Mouse (Mus musculus): ENCODE results near the gene Slc7a8.

Slc7a8 gene

DNA sequence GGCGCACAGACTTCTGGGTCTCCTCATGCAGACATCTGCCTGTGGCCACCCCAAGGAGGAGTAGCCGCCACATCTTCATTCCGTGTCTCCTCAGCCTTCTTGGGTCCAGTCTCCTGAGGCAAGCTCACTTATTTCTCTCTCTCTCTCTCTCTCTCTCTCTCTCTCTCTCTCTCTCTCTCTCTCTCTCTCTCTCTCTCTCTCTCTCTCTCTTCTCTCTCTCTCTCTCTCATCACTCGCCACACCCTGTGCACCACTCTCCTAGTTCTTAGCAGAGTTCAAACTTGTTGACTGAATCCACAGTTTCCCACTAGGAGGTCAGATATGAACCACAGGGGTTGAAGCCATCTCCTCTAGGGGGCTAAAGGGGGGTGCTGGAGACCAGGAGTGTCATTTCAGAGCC lies 83.0 kb downstream of the Slc7a8 start, which contains the start of gene Gm29776:
Gene Gm29776 (minus strand): TSS at position 101 of the 400 bp plus-strand sequence.
- DNase-seq, result no peak

DNA sequence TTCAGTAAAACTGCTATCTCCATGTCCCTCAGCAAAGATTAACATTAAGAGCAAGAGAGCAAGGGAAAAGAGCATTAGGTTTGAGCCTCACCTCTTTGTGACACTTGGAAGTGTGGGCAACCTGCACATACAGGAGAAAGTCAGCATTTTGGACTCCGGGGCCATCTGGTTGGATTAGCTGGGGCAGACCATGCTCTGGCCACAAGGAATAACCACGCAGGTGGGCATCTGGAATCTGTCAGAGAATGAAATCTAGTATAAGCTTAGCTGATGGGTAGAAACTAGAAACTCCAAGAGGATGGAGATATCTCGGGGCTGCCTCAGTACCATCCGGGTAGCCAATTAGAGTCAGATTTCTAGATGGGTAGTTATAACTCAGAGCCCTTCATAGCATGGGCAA lies 85.0 kb downstream of the Slc7a8 start:
- DNase-seq, result no peak

DNA sequence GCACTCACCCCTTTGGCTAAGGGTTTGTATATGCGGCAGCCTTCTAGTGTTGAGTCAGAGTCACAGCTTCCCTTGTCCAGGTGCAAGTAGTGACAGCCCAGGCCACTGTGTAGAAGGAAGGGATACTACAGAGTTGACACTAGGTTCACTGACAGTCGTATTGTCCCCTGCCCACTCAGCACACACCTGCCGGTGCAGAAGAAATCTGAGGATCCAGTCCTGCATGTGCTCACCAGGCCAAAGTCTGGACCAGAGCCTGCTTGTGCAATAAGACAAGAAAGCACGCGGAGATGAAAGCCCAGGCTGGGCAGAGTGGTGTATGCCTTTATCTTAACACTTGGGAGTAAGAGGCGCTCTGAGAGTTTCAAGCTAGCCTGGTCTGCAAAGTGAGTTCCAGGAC lies 86.7 kb downstream of the Slc7a8 start:
- DNase-seq, result no peak

DNA sequence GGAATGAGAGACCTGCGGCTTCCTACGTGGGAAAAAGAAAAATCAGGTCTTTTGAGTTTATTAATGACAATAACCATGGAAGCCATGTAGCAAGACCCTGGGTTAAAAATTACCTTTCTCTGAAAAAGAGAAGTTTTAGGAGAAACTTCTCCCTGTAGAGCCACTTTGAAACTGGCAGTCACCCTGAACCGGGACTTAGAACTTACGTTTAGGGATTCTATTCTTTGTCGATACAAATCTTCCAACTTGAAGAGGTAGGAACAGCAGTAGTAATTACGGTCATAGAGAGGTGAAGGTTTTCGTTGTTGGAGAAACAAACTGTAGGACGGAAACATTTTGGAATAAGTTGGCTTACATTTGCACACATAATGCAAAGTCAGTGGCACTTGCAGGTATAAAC lies 94.5 kb downstream of the Slc7a8 start:
- DNase-seq, result no peak

DNA sequence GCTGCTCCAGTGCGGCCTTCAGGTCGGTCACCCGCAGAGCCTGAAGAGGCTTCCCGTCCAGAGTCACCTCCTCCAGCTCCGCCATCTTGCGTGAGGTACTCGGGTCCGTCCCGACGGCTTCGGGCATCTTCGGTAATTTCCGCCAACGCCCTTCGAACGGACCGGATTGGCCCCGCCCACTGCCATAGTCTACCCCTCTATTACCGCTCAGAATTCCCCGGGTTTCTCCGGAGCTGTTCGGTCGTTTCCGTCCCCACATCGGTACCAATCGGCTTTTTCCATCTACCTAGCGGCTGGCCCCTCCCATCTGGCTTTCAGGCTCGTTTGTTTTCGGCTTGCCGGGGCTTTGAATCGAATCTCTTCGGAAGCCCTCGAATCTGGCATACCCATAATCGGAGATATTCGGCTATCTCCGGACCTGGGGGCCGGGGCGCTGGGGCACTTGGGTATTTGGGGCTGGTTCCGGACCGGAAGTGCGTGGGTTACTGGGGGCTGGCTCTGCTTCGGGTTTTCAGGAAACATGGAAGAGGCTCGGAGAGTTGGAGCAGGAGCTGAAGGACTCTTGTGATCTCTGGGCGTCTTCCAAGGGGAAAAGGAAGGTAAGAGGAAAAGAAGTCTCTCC lies 95.1 kb downstream of the Slc7a8 start, which contains the start of gene Acin1:
Gene Acin1 (minus strand): TSS at position 410 of the 622 bp plus-strand sequence.
- DNase-seq, result peak; percentile 100

DNA sequence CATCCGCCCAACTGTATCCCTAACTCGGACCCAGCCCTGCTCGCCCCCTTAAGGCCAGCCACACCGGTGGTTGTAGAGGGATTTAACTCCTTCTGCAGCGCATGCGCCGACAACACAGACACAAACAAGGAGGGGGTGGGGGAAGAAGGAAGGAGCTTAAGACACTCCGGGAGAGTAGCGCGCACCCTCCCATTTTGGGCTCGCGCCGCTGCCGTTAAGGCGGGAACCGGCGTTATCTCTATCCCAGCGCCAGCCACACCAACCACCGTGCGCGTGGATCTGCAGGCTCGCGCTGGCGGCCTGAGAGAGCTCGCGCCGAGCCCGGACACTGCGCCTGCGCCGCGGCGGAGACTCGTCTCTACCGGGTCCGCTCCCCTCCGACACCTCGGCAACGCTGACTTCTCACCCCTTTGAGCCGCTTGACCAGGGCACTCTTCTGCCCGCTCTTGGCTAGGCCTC lies 95.7 kb downstream of the Slc7a8 start, which contains the start of gene 1700123O20Rik:
Gene 1700123O20Rik (plus strand): TSS at position 154 of the 459 bp plus-strand sequence.
- no peak for DNase-seq

DNA sequence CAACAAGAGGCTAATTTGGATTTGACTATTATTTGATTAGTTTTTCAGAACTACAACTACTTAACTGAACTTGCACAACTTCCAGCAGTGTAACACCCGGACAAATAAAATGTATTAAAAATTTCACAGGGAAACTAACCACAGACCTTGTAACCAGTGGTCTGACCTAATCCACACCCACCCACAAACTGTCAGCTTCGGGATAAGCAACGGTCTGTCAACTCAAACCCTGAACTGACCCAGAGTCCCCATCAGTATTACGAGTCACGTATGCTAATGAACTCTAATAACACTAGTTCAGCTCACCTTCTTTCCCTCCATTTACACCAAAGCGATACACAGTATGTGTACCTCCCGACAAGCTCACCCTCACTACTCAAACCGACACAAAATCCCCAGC lies 96.3 kb downstream of the Slc7a8 start:
- peak; percentile 16 for DNase-seq

DNA sequence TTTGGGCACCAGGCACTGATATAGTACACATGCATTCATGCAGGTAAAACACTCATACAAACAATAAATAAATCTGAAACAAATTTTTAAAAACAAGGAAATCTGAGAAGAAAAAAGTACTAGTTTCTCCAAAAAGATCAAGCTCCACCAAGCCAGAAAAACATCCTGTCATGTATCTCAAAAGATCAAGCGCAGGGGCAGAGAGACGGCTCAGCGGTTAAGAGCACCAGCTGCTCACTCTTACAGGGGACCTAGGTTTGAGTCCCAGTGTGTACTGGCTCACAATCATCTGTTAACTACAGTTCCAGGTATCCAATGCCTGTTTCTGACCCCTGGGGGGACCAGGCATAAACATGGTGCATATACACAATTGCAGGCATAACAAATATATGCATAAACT lies 99.3 kb downstream of the Slc7a8 start:
- DNase-seq, result no peak

DNA sequence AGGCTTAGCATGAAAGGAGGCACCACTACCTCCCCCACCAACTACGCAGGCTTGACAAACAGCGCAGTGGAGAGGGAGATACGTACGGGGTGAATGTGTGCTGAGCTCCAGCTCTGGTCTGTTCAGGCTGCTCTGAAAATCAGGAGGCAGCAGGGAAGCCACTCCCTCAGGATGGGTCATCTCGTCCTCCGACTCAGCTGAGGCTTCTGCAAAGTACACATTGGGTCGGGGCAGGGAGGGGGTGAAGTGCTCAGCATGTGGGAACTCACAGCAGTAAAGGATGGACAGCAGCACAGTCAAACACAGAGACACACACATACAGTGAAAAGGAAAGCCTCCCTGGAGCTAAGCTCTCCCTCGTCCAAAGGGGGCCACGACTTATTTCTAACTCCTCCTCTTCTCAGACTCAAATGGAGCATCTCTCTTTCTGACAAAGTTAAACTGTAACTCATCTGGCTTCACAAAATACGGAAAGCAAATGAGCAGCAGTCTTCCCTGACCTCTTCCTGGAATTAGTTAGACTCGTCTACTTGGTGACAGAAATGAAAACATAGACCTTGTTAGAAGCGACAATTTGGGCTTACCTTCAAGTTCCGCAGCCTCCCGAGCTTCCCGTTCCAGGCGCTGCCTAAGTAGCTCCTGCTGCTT lies 103.0 kb downstream of the Slc7a8 start:
- no peak for DNase-seq

DNA sequence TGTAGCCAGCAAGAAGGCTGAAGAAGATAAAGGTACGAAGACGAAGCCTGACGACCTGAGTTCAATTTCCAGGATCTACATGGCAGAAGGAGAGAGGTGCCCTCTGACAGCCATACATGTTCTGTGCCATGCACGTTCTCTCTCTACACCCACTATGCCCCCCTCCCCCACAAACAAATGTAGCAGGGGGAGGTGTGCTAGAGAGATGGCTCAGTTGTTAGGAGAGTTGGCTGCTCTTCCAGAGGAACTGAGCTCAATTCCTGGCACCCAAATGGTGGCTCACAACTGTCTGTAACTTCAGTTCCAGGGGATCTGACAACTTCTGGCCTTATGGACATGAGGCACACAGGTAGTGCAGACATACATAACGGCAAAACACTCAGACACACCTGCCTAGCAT lies 105.5 kb downstream of the Slc7a8 start:
- DNase-seq, result no peak

DNA sequence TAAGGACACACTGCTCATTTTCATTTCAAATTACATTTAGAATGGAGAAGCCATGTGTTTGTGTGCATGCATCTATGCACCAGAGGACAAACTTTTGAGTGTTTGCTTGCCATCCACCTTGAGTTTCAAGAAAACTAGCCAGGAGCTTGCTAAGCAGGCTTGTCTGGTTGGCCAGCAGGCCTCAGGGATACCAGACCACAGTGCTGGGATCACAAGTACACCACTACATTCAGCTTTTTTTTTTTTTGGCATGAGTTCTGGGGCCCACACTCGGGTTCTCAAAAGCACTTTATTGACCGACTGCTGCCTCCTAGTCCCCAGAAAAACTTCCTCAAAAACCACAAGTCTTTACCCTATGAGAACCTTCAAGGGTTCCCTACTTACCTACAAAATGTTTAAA lies 107.4 kb downstream of the Slc7a8 start:
- no peak for DNase-seq
